Mouse (Mus musculus): ENCODE results near the gene Cd4.

The Cd4 gene

GRCm38 (mm10) chr6:124887986-124888385 lies at the start of gene Cd4:
TSS of gene Cd4 (minus strand) at chr6:124888221.
- in situ Hi-C loops (cut with MboI, MseI), result no loop called here

GRCm38 (mm10) chr6:124937493-124937892 lies 49.5 kb upstream of the Cd4 start:
- in situ Hi-C loops (cut with MboI, MseI), result loop anchor here (5.0 to 10.0 kb wide), 2 partner anchors 55 to 73 kb away; partner anchors contain the start of gene Gpr162

- in situ Hi-C loops (cut with MboI, MseI), result loop anchor here (5.0 to 10.0 kb wide), 2 partner anchors 56 to 72 kb away; partner anchors contain the start of gene Gpr162
Measured at GRCm38 (mm10) chr6:124936681-124937080, 48.7 kb upstream of the Cd4 start.

- in situ Hi-C loops (cut with MboI, MseI), result loop anchor here (5.0 to 10.0 kb wide), 3 partner anchors 33 to 70 kb away; partner anchors contain the start of genes Cops7a and Gpr162
Measured at GRCm38 (mm10) chr6:124934670-124935069, 46.6 kb upstream of the Cd4 start.

- in situ Hi-C loops (cut with MboI, MseI), result loop anchor here (5.0 to 10.0 kb wide), 2 partner anchors 34 to 68 kb away; partner anchors contain the start of genes Cops7a and Gpr162
Measured at GRCm38 (mm10) chr6:124933127-124933526, 45.1 kb upstream of the Cd4 start.

GRCm38 (mm10) chr6:124932314-124932695 lies 44.3 kb upstream of the Cd4 start:
- in situ Hi-C loops (cut with MboI, MseI), result loop anchor here (5.0 to 10.0 kb wide), 2 partner anchors 35 to 68 kb away; partner anchors contain the start of genes Cops7a and Gpr162

- in situ Hi-C loops (cut with MboI, MseI), result loop anchor here (5.0 to 10.0 kb wide), 2 partner anchors 36 to 67 kb away; partner anchors contain the start of genes Cops7a and Gpr162
Measured at GRCm38 (mm10) chr6:124931525-124932313, 43.7 kb upstream of the Cd4 start.

GRCm38 (mm10) chr6:124930754-124931524 lies 42.9 kb upstream of the Cd4 start, which contains the start of gene Mlf2:
TSS of gene Mlf2 (plus strand) at chr6:124931386.
- in situ Hi-C loops (cut with MboI, MseI), result loop anchor here (5.0 to 10.0 kb wide), 2 partner anchors 36 to 66 kb away; partner anchors contain the start of genes Cops7a and Gpr162

- in situ Hi-C loops (cut with MboI, MseI), result loop anchor here (5.0 to 10.0 kb wide), 2 partner anchors 37 to 65 kb away; partner anchors contain the start of genes Cops7a and Gpr162
Measured at GRCm38 (mm10) chr6:124930231-124930630, 42.2 kb upstream of the Cd4 start.

GRCm38 (mm10) chr6:124925941-124926340 lies 37.9 kb upstream of the Cd4 start:
- in situ Hi-C loops (cut with MboI, MseI), result no loop called here

GRCm38 (mm10) chr6:124925173-124925793 lies 37.3 kb upstream of the Cd4 start:
- in situ Hi-C loops (cut with MboI, MseI), result no loop called here

- in situ Hi-C loops (cut with MboI, MseI), result no loop called here
Measured at GRCm38 (mm10) chr6:124921539-124921938, 33.5 kb upstream of the Cd4 start.

- in situ Hi-C loops (cut with MboI, MseI), result no loop called here
Measured at GRCm38 (mm10) chr6:124920318-124921085, 32.5 kb upstream of the Cd4 start.

GRCm38 (mm10) chr6:124919695-124920317 lies 31.8 kb upstream of the Cd4 start, which contains the start of gene Ptms:
TSS of gene Ptms (minus strand) at chr6:124920103.
- in situ Hi-C loops (cut with MboI, MseI), result no loop called here

- in situ Hi-C loops (cut with MboI, MseI), result no loop called here
Measured at GRCm38 (mm10) chr6:124918890-124919627, 31.0 kb upstream of the Cd4 start.

GRCm38 (mm10) chr6:124918331-124918690 lies 30.3 kb upstream of the Cd4 start:
- in situ Hi-C loops (cut with MboI, MseI), result no loop called here

GRCm38 (mm10) chr6:124917518-124918330 lies 29.7 kb upstream of the Cd4 start:
- in situ Hi-C loops (cut with MboI, MseI), result no loop called here

GRCm38 (mm10) chr6:124916695-124917517 lies 28.9 kb upstream of the Cd4 start:
- in situ Hi-C loops (cut with MboI, MseI), result no loop called here
